Mouse (Mus musculus): Measurements from ENCODE around the gene Tnp2.
A peak's percentile ranks its signal among the peaks of the same experiment; 100 is the strongest.

Tnp2 gene

GRCm38 (mm10) chr16:10787548-10788058 lies 857 bp downstream of the Tnp2 start:
- DNase-seq: no peak

- DNase-seq: no peak
Measured at GRCm38 (mm10) chr16:10786782-10787547, 1.5 kb downstream of the Tnp2 start.

- DNase-seq: peak; percentile 83
Measured at GRCm38 (mm10) chr16:10786288-10786687, 2.2 kb downstream of the Tnp2 start.

DNA sequence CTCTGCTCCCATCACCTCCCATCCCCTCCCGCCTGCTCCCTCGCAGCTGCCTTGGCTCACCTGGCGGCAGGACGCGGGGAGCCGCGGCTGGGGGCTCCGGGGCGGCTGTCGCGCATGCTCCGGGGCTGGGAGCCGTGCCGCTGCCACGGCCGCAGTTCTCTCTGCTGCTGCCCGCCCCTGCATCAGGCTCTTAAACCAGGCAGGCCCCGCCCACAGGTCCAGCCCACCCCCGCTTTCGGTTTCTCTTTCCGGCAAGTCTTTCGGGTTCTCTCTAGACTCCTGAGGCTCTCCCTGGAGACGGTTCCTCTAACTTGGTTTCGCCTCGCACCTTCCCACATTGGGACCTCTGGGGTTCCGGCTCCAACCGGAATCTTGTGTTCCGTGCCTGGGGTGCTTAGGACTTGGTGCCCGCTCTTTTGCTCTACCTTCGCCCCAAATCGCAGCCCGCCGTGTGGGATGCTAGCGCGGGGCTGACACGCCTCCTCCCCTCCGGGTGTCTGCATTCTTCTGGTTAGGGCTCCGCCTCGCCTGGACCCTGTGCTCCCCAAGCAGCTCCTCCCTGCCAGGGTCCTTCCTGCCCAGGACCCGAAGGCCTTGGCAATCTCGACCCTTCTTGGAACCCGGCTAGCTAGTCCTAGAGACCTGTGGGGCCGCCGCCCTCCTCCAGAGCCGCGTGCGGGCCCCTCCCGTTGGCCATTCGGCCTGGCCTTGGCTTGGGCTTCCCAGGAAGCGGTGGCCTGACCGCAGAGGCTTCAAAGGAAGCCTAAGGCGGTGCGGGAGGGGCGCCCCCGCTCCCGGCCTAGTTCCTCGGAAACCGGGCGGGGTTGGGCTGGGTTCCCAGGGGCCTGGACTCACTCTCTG lies 2.9 kb downstream of the Tnp2 start, which contains the start of gene Socs1:
Gene Socs1 (minus strand): TSS at position 166 of the 861 bp plus-strand sequence.
- peak; percentile 71 for DNase-seq

- DNase-seq: peak; percentile 86
Measured at GRCm38 (mm10) chr16:10784793-10785370, 3.6 kb downstream of the Tnp2 start.

DNA sequence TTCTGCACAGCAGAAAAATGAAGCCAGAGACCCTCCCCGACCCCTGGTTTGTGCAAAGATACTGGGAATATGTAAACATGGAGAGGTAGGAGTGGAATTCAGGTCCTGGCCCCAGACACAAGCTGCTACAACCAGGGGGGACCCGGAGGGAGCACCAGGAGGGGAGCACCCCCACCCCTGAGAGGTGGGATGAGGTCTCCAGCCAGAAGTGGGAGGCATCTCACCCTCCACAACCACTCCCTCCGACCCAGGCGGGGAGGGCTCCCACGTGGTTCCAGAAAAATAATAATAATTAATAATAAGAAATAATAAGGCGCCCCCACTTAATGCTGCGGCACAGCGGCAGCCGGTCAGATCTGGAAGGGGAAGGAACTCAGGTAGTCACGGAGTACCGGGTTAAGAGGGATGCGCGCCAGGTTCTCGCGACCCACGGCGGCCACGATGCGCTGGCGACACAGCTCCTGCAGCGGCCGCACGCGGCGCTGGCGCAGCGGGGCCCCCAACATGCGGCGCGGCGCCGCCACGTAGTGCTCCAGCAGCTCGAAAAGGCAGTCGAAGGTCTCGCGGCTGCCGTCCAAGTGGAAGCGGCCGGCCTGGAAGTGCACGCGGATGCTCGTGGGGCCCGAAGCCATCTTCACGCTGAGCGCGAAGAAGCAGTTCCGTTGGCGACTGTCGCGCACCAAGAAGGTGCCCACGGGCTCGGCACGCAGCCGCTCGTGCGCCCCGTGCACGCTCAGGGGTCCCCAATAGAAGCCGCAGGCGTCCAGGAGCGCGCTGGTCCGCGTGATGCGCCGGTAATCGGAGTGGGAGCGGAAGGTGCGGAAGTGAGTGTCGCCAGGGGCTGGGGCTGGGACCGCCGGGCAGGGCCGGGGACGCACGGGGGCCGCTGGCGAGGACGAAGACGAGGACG lies 4.3 kb downstream of the Tnp2 start:
- peak; percentile 35 for DNase-seq

DNA sequence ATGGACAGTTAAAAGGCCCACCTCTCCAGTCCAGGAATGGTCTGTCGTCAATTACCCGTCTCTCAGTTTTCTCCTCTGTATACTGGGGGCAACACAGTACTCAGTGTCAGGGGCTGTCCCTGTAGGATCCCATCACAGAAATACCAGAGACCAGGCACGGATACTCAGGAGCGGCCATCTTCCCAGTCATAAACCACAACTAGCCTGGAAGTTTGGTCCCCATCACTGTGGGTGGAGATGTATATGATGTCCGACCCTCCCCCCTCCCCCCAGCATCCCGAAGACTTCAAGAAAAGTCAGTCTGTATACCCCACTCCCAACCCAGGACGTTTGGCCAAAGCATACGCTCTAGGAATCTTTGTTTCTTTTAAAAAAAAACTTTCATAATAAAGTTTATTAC lies 5.0 kb downstream of the Tnp2 start:
- DNase-seq: no peak

DNA sequence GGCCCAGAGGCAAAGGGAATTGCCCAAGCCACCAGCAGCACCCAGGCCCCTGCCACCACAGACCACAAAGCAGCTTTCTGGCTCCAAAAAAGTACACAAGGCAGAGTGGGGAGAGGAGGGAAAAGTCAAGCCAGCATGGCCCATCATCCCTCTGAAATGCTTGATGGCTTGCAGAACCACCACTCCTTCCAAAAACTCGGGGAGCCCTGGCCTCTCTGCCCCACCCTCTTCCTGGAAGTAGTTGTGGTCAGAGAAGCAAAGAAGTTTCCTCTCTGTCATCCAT lies 5.4 kb downstream of the Tnp2 start:
- no peak for DNase-seq

GRCm38 (mm10) chr16:10782377-10783151 lies 5.9 kb downstream of the Tnp2 start:
- DNase-seq: no peak

GRCm38 (mm10) chr16:10781862-10782371 lies 6.5 kb downstream of the Tnp2 start:
- no peak for DNase-seq

- DNase-seq: no peak
Measured at GRCm38 (mm10) chr16:10780631-10781120, 7.8 kb downstream of the Tnp2 start.

GRCm38 (mm10) chr16:10777579-10778160 lies 10.8 kb downstream of the Tnp2 start:
- DNase-seq: no peak

DNA sequence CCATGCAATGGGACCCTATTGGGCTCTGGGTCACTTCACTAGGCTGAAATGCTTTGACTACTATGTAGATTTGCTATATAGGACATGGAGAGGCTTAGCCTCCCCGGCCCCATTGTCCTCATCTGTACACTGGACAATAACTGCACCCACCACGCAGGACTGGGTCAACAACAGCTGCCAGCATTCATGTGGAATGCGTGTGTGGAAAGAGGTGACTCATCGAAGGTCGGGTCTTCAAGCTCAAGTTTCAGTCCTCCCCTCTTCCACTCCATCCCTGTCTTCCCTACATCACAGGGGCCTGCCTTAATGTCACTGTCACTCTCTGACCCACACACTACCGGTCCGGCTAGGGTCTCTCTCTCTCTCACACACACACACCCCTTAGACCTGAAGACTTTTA lies 12.1 kb downstream of the Tnp2 start:
- no peak for DNase-seq

DNA sequence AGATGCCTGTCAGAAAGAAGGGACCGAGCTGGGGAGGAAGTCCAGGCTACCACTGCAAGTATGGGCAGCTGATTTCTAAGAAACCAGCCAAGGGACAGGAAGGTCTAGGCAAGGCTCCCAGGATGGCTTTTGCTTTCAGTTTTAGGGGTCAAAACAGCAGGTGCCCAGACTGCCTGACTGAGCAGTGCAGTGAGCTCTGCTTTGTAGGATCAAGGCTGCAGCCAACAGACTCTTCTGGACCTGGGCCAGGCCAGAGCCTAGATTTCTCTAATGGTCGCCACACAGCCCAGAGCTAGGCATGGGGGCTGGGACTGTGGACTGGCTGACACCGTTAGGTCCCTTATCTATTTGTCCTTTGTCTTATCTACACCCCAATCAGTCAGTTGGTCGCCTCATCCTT lies 13.7 kb downstream of the Tnp2 start:
- no peak for DNase-seq

DNA sequence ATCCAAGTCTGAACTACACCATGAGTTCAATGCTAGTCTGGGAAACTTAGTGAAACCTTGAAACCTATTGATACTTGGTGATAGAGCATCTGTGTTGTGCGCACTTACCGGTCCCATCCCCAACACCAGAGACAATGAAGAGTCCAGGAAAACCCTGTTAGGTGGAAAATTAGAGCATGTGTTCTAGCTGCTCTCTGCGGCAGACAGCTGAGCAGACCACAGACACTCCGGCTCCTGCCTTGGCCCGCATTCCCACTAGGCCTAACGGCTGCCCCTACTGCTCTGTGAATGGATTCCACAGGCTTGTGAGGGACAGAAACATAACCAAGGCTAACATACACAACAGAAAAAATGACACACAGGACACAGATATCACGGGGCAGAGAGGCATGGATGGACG lies 14.9 kb downstream of the Tnp2 start:
- DNase-seq: no peak

DNA sequence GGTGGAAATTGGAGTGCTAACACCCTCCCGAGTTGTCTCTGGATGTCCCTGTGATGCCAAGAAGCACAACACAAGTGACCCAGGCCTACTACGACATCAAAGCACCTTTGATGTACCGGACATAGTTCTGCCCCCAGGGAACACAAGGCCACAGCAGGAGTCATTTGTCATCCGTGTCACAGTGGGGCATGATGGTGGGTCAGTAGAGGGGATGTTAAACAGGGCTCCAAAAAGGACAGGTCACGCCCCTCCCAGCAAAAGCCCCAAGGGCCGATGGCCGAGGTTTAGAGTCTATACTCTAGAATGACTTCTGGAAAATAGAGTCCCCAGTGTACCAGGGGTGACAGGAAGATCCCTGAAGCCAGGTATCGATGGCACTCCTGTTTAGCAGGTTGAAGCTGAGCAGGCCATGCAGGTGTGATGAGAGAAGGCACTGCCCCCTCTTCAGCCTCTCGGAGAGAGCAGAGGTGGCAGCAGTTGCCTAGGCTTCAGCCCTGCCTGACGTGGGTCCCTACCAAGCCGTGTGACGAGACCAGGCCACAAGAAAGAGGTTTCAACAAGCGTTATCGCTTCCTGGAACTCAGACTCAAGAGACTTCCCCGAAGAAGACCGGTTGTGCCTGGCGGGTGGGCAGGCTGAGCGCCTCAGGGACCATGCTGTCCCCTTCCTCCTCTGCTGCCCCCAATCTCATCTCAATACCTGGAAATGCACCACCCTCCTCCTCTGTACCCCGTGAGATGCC lies 16.5 kb downstream of the Tnp2 start:
- DNase-seq: no peak

DNA sequence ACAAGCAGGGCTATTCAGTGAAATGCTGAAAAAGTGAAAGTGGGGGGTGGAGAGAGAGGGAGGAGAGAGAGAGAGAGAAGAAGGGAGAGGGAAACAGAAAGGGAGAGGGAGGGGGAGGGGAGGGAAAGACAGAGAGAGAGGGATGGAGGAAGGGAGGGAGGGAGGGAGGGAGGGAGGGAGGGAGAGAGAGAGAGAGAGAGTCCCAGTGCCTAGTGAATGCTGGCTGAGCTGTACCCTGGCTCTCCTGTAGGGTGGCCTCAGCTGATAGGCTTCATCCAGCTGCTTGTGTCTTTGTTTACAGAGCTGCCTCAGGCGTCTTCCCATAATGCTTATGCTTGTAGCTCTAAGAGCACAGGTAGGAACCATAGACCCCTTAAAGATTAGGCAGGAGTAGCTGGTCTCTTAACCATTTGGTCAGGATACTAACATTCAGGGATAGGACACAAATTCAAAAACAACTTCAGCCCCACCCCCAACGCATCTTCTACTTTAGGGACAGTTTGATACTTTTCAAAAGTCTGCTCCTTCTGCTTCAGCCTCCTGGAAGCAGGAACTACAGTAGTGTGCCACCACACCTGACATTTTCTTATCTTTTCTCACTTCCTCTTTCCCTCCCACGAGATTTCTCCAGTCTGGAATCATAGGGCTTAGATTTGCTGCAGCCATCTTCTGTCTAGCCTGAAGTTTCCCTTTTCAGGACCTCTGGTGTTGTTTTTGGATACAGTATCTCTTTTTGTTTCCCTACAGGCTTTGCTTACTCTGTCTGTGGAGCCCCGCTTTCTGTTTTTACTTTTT lies 17.7 kb downstream of the Tnp2 start:
- no peak for DNase-seq

- DNase-seq: no peak
Measured at GRCm38 (mm10) chr16:10769661-10770060, 18.8 kb downstream of the Tnp2 start.

DNA sequence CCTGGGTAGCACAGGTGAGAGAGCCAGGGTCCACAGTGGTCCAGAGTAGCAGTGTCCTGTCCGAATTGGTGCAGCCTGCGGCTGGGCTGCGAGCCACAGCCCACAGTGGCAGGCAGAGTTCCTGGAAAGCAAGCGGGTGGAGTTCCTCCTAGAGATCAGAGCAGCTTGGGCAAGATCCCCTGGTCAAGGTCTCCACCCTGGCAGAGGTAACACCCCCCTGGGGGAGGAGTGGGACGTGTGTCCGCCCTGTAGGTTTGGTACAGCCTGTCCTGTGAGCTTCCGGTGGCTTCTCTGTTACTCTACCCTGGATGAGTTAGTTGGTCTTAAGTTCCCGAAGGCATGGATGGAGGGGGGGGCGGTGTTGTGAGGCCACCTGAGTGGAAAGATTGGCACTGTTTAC lies 19.6 kb downstream of the Tnp2 start:
- DNase-seq: no peak

Measured in cerebellum, adult 8-10 months (tissue).